Mouse (Mus musculus) liver, adult 2 months (tissue): ENCODE data around the gene Ddn. TPM values are rescaled to one million over a fixed set of nuclear protein-coding genes. Genes with fewer than 3 reads are reported as not detected.

Experiments
- DNase-seq: peaks from one replicate; pipeline ENCODE4 v3.0.0-alpha.2; 2011; ENCODE audit warnings: low read depth, low spot score; ENCODE audit errors: extremely low read depth
- H3K27ac ChIP-seq: fragments of 200-500 bp; replicated peaks from 2 replicates; pipeline ENCODE4 v1.5.1; 2012; ENCODE audit warnings: low read depth, mild to moderate bottlenecking, control low read depth, inconsistent platforms, low read length; ENCODE audit not compliant: insufficient read depth
- H3K27me3 ChIP-seq: fragments of 200-500 bp; 2 replicates; pipeline ENCODE4 v1.6.1; 2012; ENCODE audit warnings: mild to moderate bottlenecking, moderate library complexity, low read length, inconsistent platforms; ENCODE audit not compliant: control insufficient read depth, insufficient read depth
- H3K36me3 ChIP-seq: fragments of 200-500 bp; 2 replicates; pipeline ENCODE4 v1.6.1; 2012; ENCODE audit warnings: low read length, inconsistent platforms; ENCODE audit not compliant: control insufficient read depth, insufficient read depth
- H3K4me1 ChIP-seq: fragments of 200-500 bp; 2 replicates; pipeline ENCODE4 v1.6.1; 2011; ENCODE audit warnings: low read length; ENCODE audit not compliant: control insufficient read depth, insufficient read depth
- H3K4me3 ChIP-seq: fragments of 200-500 bp; 2 replicates; pipeline ENCODE4 v1.5.1; 2011; ENCODE audit warnings: low read depth, mild to moderate bottlenecking, control low read depth, low read length, moderate library complexity; ENCODE audit not compliant: insufficient read depth
- H3K79me2 ChIP-seq: fragments of 200-500 bp; 2 replicates; pipeline ENCODE4 v1.6.1; 2012; ENCODE audit warnings: inconsistent platforms, mild to moderate bottlenecking, low read length, moderate library complexity; ENCODE audit not compliant: control insufficient read depth, insufficient read depth
- H3K9ac ChIP-seq: fragments of 200-500 bp; 2 replicates; pipeline ENCODE4 v1.6.1; 2012; ENCODE audit warnings: low read depth, mild to moderate bottlenecking, control low read depth, inconsistent platforms, low read length
- CTCF ChIP-seq: fragments of 200-500 bp; IDR thresholded peaks from 2 replicates; pipeline ENCODE4 v1.5.1; 2011; ENCODE audit warnings: low read depth, low read length, control low read depth
- POLR2A ChIP-seq: fragments of 200-500 bp; IDR thresholded peaks from 2 replicates; pipeline ENCODE4 v1.6.1; 2011; ENCODE audit warnings: low read length, control low read depth; ENCODE audit not compliant: insufficient read depth; ENCODE audit errors: extremely low read depth
- WGBS: fragments of 180-500 bp; shearing (Covaris S2); methylation state at CpG from one replicate; pipeline ENCODE4 v1.1.7; 2018; 5-methylcytosine and 5-hydroxymethylcytosine counted together
- polyA plus RNA-seq: library from polyadenylated mRNA; depleted of rRNA; stranded (reverse); fragments of >200 nt; gene quantifications from 2 replicates; pipeline ENCODE4 v1.2.3, GENCODE M21; 2012
- total RNA-seq: library from RNA; depleted of rRNA; stranded (reverse); fragments of >200 nt; gene quantifications from 2 replicates; pipeline ENCODE4 v1.2.3, GENCODE M21; 2014

Gene Ddn
- total and polyA plus RNA-seq, 2 experiments, result not detected

- H3K27me3 ChIP-seq, result peaks cover 34% of the 10 kb centered on the region
- TF ChIP-seq POLR2A (no peak), CTCF (no peak)
These were observed 30.5 kb downstream of the Ddn start for GRCm38 (mm10) chr15:98778806-98779205.

GRCm38 (mm10) chr15:98778191-98778770, 31.0 kb downstream of the Ddn start:
- Histone ChIP-seq H3K79me2 (no peaks in the 10 kb centered on the region), H3K4me3 (no peak overlapping the region), H3K4me1 (no peaks in the 10 kb centered on the region), H3K9ac (no peak overlapping the region), H3K27me3 (peaks cover 34% of the 10 kb centered on the region), H3K36me3 (no peaks in the 10 kb centered on the region), H3K27ac (no peak overlapping the region)
- no peak for TF ChIP-seq POLR2A
- DNase-seq, result no peak
- WGBS, result 6% methylated on average over 24 of the region's 25 CpGs

More at GRCm38 (mm10) chr15:98778806-98779205, 30.5 kb downstream of the Ddn start:
- Histone ChIP-seq H3K79me2 (no peaks in the 10 kb centered on the region), H3K27ac (no peak overlapping the region), H3K9ac (no peak overlapping the region), H3K4me3 (no peak overlapping the region), H3K4me1 (no peaks in the 10 kb centered on the region), H3K36me3 (no peaks in the 10 kb centered on the region)
- DNase-seq, result no peak
- WGBS, result 15% methylated on average over 11 of the region's 11 CpGs

- Histone ChIP-seq H3K4me3 (no peak within 1 kb of the TSS), H3K36me3 (no peaks in the 10 kb centered on the region), H3K79me2 (no peaks in the 10 kb centered on the region), H3K27me3 (peaks cover 34% of the 10 kb centered on the region), H3K9ac (no peak within 1 kb of the TSS), H3K4me1 (peaks cover 3% of the 10 kb centered on the region; the same call in 1 of the 2 replicates), H3K27ac (no peak within 1 kb of the TSS)
- WGBS, result 2% methylated on average over 33 of the region's 33 CpGs
- DNase-seq, result no peak
- TF ChIP-seq POLR2A, result no peak
- TF ChIP-seq CTCF, result no peak
These were observed 31.5 kb downstream of the Ddn start, which contains the start of gene Wnt10b for GRCm38 (mm10) chr15:98777762-98778161. Wnt10b (minus strand) TSS chr15:98778150.

GRCm38 (mm10) chr15:98777005-98777616, 32.2 kb downstream of the Ddn start:
- H3K79me2 ChIP-seq, result no peaks in the 10 kb centered on the region
- H3K9ac ChIP-seq, result no peak overlapping the region
- H3K4me1 ChIP-seq, result peaks cover 7% of the 10 kb centered on the region; the same call in 1 of the 2 replicates
- H3K27me3 ChIP-seq, result peaks cover 38% of the 10 kb centered on the region
- H3K27ac ChIP-seq, result no peak overlapping the region
- 10% methylated on average over 19 of the region's 19 CpGs for WGBS
- DNase-seq, result no peak
- no peak overlapping the region for H3K4me3 ChIP-seq
- H3K36me3 ChIP-seq, result no peaks in the 10 kb centered on the region
- TF ChIP-seq CTCF (no peak), POLR2A (no peak)

GRCm38 (mm10) chr15:98776280-98777004, 32.8 kb downstream of the Ddn start:
- H3K9ac ChIP-seq, result no peak overlapping the region; the same call in 1 of the 2 replicates

More at GRCm38 (mm10) chr15:98776280-98777004, 32.8 kb downstream of the Ddn start:
- H3K36me3 ChIP-seq, result no peaks in the 10 kb centered on the region
- DNase-seq, result no peak
- TF ChIP-seq POLR2A (no peak), CTCF (no peak)
- no peak overlapping the region for H3K27ac ChIP-seq
- 7% methylated on average over 62 of the region's 62 CpGs for WGBS
- H3K4me1 ChIP-seq, result peaks cover 7% of the 10 kb centered on the region; the same call in 1 of the 2 replicates
- no peaks in the 10 kb centered on the region for H3K79me2 ChIP-seq
- H3K27me3 ChIP-seq, result peaks cover 38% of the 10 kb centered on the region
- peak overlapping the region; percentile 2; the same call in 1 of the 2 replicates for H3K4me3 ChIP-seq
